Mouse (Mus musculus) heart, embryonic 14.5 days (tissue): Measurements from ENCODE around the gene Dlx6. TPM values are rescaled to one million over a fixed set of nuclear protein-coding genes. Genes with fewer than 3 reads are reported as not detected.
A peak's percentile ranks its signal among the peaks of the same experiment; 100 is the strongest.

Source experiments
- ATAC-seq: fragments of 200-750 bp; cut with Nextera tagmentation; 2 replicates; pipeline ENCODE4 v1.8.0; 2017; ENCODE audit warnings: low read depth, moderate TSS enrichment; ENCODE audit not compliant: insufficient number of reproducible peaks, insufficient read depth, low FRiP score
- H3K27ac ChIP-seq, 2 experiments: fragments of 200-500 bp in 1 of 2; fragments of 300-500 bp in 1 of 2; sonication (generic) in 1 of 2; replicated peaks in 1 of 2; 2 replicates each; pipeline ENCODE4 v1.5.1; 2012 to 2014; ENCODE audit warnings: low read depth in 2 of 2, low read length in 2 of 2, control low read depth in 1 of 2, mild to moderate bottlenecking in 1 of 2, mixed read lengths in 1 of 2; ENCODE audit not compliant: control insufficient read depth in 1 of 2, insufficient read depth in 1 of 2
- H3K27me3 ChIP-seq: fragments of 300-500 bp; sonication (generic); 2 replicates; pipeline ENCODE4 v1.6.1; 2014; ENCODE audit warnings: mild to moderate bottlenecking, low read length, control low read depth; ENCODE audit not compliant: control insufficient read depth, insufficient read depth
- H3K36me3 ChIP-seq: fragments of 300-500 bp; sonication (generic); 2 replicates; pipeline ENCODE4 v1.6.1; 2014; ENCODE audit warnings: mild to moderate bottlenecking, control low read depth, low read length, mixed read lengths; ENCODE audit not compliant: control insufficient read depth, insufficient read depth
- H3K4me1 ChIP-seq, 2 experiments: fragments of 200-500 bp in 1 of 2; fragments of 300-500 bp in 1 of 2; sonication (generic) in 1 of 2; 2 replicates each; pipeline ENCODE4 v1.6.1; 2012 to 2014; ENCODE audit warnings: low read length in 2 of 2, control low read depth in 1 of 2, mixed read lengths in 1 of 2; ENCODE audit not compliant: control insufficient read depth in 2 of 2, insufficient read depth in 2 of 2
- H3K4me2 ChIP-seq: fragments of 300-500 bp; sonication (generic); 2 replicates; pipeline ENCODE4 v1.6.1; 2014; ENCODE audit warnings: mild to moderate bottlenecking, low read length
- H3K4me3 ChIP-seq, 2 experiments: fragments of 200-500 bp in 1 of 2; fragments of 300-500 bp in 1 of 2; sonication (generic) in 1 of 2; 2 replicates each; pipeline ENCODE4 v1.5.1; 2012 to 2014; ENCODE audit warnings: low read length in 2 of 2, mild to moderate bottlenecking in 2 of 2, control low read depth in 1 of 2, low read depth in 1 of 2, moderate library complexity in 1 of 2; ENCODE audit not compliant: control insufficient read depth in 1 of 2, insufficient read depth in 1 of 2
- H3K9ac ChIP-seq: fragments of 300-500 bp; sonication (generic); 2 replicates; pipeline ENCODE4 v1.6.1; 2014; ENCODE audit warnings: mild to moderate bottlenecking, low read length
- H3K9me3 ChIP-seq: fragments of 300-500 bp; sonication (generic); 2 replicates; pipeline ENCODE4 v1.6.1; 2016; ENCODE audit warnings: low read length, control low read depth; ENCODE audit not compliant: control insufficient read depth
- WGBS: fragments of 180-500 bp; shearing (Covaris S2); extraction: QIAGEN DNeasy Blood & Tissue Kit; methylation state at CpG from one replicate; pipeline ENCODE4 v1.1.7; 2014; 5-methylcytosine and 5-hydroxymethylcytosine counted together
- polyA plus RNA-seq: library from polyadenylated mRNA; unstranded; fragments of >200 nt; fragmentation: Nextera tagmentation; extraction: Ambion mirVana; gene quantifications from 2 replicates; pipeline ENCODE4 v1.2.1, GENCODE M21; 2014

Dlx6 gene
- polyA plus RNA-seq, 1 experiment from 2014 or later: not detected

DNA sequence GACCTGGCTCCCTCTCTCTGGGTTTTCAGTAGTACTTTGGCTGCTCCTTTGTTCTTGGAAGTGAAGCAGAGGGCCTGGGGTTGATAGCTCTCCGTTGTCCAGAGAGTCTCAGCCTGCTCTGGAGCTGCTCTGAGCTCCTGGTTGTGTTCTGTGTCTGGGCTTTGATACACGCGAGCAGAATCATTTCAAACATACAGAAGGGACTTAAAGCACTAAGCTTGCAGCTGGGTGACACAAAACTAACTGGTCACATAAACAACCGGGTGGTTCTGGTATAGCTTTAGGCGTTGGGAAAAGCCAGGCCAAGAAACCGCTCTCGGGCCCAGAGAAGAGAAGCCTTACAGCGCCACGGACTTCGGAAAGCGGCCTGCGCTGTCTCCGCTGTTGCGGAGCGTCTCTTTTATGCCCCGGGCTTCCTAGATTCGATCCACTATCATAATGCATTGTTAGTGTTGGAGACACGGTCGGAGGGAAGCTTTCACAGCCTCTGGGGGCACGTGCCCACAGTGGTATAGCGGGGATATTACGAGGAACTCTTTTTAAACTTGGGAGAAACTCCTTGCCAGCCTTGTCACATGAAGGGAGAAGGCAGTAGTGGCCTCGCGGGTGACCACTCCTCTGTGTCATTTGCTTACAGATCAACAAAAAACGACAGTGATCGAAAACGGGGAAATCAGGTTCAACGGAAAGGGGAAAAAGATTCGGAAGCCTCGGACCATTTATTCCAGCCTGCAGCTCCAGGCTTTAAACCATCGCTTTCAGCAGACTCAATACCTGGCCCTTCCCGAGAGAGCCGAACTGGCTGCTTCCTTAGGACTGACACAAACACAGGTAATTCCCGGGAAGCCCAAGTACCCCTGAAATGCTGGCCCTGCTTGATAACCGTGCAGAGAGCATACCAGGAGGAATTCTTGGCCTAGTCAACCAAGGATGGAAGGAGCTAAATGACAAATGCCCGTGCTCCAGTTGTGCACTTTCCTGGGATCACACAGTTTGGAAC lies 1.6 kb downstream of the Dlx6 start:
- Histone ChIP-seq H3K4me3 (peak overlapping the region; percentile 46 to 51; a peak in 3 of 4 replicates), H3K4me2 (peak overlapping the region; percentile 74), H3K36me3 (no peaks in the 10 kb centered on the region), H3K9ac (no peak overlapping the region), H3K27ac (no peak overlapping the region), H3K4me1 (peaks cover 5 to 22% of the 10 kb centered on the region in 2 experiments; a peak in 2 of 4 replicates), H3K9me3 (no peaks in the 10 kb centered on the region), H3K27me3 (peaks cover 86% of the 10 kb centered on the region)
- WGBS: 8% methylated on average over 36 of the region's 36 CpGs
- no peak for ATAC-seq

DNA sequence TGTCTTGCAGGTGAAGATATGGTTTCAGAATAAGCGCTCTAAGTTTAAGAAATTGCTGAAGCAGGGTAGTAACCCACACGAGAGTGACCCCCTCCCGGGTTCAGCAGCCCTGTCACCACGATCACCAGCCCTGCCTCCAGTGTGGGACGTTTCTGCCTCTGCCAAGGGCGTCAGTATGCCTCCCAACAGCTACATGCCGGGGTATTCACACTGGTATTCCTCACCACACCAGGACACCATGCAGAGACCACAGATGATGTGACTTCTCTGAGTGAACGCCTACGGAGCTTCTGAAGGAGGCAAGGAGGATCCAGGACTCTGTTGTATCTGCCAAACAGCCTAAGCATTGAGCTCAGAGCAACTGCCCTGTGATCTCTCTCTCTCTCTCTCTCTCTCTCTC lies 3.9 kb downstream of the Dlx6 start:
- ATAC-seq: no peak
- no peak overlapping the region for H3K9ac ChIP-seq
- H3K27me3 ChIP-seq: peaks cover 88% of the 10 kb centered on the region
- peaks cover 0 to 9% of the 10 kb centered on the region in 2 experiments; a peak in 2 of 4 replicates for H3K4me1 ChIP-seq
- no peak overlapping the region for H3K4me3 ChIP-seq
- H3K36me3 ChIP-seq: no peaks in the 10 kb centered on the region
- no peaks in the 10 kb centered on the region for H3K9me3 ChIP-seq
- no peak overlapping the region for H3K27ac ChIP-seq
- no peak overlapping the region for H3K4me2 ChIP-seq
- 4% methylated on average over 9 of the region's 9 CpGs for WGBS

GRCm38 (mm10) chr6:6869041-6869685 lies 6.0 kb downstream of the Dlx6 start:
- Histone ChIP-seq H3K9ac (no peak overlapping the region), H3K4me3 (no peak overlapping the region), H3K4me2 (no peak overlapping the region), H3K4me1 (peaks cover 0 to 5% of the 10 kb centered on the region in 2 experiments; a peak in 3 of 4 replicates), H3K9me3 (no peaks in the 10 kb centered on the region), H3K27ac (no peak overlapping the region), H3K36me3 (no peaks in the 10 kb centered on the region), H3K27me3 (peaks cover 96% of the 10 kb centered on the region)
- 5% methylated on average over 13 of the region's 13 CpGs for WGBS
- no peak for ATAC-seq

DNA sequence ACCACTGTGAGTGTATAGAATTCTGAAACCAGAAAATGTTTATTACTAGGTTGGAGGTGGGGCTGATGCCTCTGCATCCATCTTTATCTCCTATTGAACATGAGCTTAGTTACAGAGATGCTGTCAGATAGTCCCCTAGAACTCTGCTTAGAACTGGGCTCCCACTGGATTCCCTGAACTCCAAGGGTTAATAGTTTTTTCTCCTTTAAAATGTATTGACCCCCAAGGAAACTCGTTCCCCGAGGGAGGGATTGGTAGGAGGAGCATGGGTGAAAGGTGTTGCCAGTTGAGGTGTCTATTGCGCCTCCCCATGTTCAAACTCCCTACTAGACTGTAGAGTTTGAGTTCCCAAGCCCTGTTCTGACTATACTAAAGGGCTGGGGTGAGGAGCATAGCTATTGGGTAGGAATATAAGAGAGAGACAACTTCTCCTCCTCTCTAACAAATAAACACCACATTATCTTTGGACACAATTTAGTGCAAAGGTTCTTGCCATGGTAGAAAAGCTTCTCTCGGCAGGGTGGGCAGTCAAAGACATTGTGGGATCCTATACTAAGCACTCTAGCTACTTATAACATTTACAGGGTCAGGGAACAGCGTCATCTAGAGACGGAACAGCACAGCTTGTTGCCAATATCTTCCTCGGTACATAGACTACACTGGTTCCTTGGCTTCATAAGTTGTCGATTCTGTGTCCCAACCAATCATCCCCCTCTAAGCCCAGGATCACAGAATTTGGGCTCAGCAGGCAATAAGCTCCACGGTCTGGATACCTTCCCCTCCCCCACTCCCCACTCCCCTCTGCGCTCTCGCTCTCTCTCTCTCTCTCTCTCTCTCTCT lies 7.0 kb downstream of the Dlx6 start:
- no peak overlapping the region for H3K27ac ChIP-seq
- H3K4me2 ChIP-seq: no peak overlapping the region
- no peaks in the 10 kb centered on the region for H3K9me3 ChIP-seq
- H3K4me1 ChIP-seq: peaks cover 2 to 9% of the 10 kb centered on the region in 2 experiments; a peak in 2 of 4 replicates
- H3K36me3 ChIP-seq: no peaks in the 10 kb centered on the region
- no peak overlapping the region for H3K9ac ChIP-seq
- 0 out of 2 replicates have a peak, but pooled peaks have one; percentile 31 for ATAC-seq
- 1% methylated on average over 11 of the region's 11 CpGs for WGBS
- H3K27me3 ChIP-seq: peaks cover 96% of the 10 kb centered on the region
- no peak overlapping the region for H3K4me3 ChIP-seq

DNA sequence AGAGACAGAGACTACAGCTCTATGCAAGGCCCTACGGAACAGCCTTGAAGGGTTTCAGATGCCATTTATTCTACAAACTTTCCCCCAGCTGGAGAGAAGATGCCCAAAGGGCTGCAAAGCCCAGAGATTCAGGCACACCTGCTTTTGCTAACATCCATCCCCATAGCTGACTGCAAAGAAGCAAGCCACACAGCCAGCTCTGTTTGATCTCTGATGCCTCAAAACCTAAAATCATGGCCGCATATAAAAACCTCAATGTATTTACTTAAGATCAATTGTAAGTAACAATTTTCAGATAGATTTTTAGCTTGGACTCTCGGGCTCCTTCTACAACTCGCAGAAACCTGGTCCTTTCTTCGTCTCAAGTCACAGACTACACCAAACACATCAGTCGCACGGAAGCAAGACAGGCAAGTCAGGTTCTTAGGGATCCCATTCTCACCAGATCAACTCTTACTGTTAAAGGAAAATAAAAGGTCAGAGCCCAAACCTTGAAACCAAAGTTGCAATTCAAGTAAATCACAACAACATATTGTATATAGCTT lies 7.8 kb downstream of the Dlx6 start:
- Histone ChIP-seq H3K4me1 (peaks cover 2 to 11% of the 10 kb centered on the region in 2 experiments; a peak in 2 of 4 replicates), H3K36me3 (no peaks in the 10 kb centered on the region), H3K9me3 (no peaks in the 10 kb centered on the region), H3K4me2 (no peak overlapping the region), H3K27ac (no peak overlapping the region), H3K9ac (no peak overlapping the region), H3K27me3 (peaks cover 96% of the 10 kb centered on the region), H3K4me3 (no peak overlapping the region)
- ATAC-seq: no peak
- 3% methylated on average over 7 of the region's 7 CpGs for WGBS

DNA sequence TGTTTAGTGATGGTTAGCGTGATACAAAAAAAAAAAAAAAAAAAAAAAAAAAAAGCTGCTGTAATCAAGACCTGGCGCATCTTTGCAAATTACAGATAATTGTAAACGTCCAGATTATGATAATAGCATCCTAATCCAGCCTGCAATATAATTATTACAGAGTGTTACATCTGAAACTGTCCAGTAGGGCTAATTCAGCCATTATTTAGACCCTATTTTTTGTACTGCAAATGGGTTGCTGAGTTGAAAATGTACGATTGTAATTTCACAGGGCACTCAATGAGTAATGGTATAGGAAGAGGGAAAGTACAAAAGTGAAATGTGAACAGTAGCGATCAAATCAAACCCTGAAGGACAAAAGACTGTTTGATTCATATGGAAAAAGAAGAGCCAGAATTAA lies 8.6 kb downstream of the Dlx6 start:
- Histone ChIP-seq H3K9ac (no peak overlapping the region), H3K4me3 (no peak overlapping the region), H3K27me3 (peaks cover 96% of the 10 kb centered on the region), H3K4me1 (peaks cover 2 to 11% of the 10 kb centered on the region in 2 experiments; a peak in 2 of 4 replicates), H3K27ac (no peak overlapping the region), H3K4me2 (no peak overlapping the region), H3K36me3 (no peaks in the 10 kb centered on the region), H3K9me3 (no peaks in the 10 kb centered on the region)
- WGBS: 7% methylated on average over 5 of the region's 5 CpGs
- no peak for ATAC-seq

GRCm38 (mm10) chr6:6872873-6873272 lies 9.7 kb downstream of the Dlx6 start:
- Histone ChIP-seq H3K4me1 (peaks cover 2 to 11% of the 10 kb centered on the region in 2 experiments; a peak in 2 of 4 replicates), H3K9ac (no peak overlapping the region), H3K4me3 (no peak overlapping the region), H3K27me3 (peaks cover 97% of the 10 kb centered on the region), H3K4me2 (no peak overlapping the region), H3K9me3 (no peaks in the 10 kb centered on the region), H3K36me3 (no peaks in the 10 kb centered on the region), H3K27ac (no peak overlapping the region)
- no peak for ATAC-seq
- 4% methylated on average over 5 of the region's 5 CpGs for WGBS
